Mouse (Mus musculus) CH12F3 (cell line): ENCODE measurements around the gene Zbtb8os.

ENCODE experiments used
- in situ Hi-C: fragments of 300-500 bp; cut with MboI; formaldehyde crosslinking; loops from 2 replicates; pipeline ENCODE4 v1.14.3; 2020; ENCODE audit warnings: low sequenced_read_pairs

The Zbtb8os gene

GRCm38 (mm10) chr4:129335216-129336074, at the start of gene Zbtb8os, which contains the start of gene Rbbp4:
TSS of gene Zbtb8os (plus strand) at chr4:129335695.
TSS of gene Rbbp4 (minus strand) at chr4:129335370.
- in situ Hi-C loops: no loop called here

DNA sequence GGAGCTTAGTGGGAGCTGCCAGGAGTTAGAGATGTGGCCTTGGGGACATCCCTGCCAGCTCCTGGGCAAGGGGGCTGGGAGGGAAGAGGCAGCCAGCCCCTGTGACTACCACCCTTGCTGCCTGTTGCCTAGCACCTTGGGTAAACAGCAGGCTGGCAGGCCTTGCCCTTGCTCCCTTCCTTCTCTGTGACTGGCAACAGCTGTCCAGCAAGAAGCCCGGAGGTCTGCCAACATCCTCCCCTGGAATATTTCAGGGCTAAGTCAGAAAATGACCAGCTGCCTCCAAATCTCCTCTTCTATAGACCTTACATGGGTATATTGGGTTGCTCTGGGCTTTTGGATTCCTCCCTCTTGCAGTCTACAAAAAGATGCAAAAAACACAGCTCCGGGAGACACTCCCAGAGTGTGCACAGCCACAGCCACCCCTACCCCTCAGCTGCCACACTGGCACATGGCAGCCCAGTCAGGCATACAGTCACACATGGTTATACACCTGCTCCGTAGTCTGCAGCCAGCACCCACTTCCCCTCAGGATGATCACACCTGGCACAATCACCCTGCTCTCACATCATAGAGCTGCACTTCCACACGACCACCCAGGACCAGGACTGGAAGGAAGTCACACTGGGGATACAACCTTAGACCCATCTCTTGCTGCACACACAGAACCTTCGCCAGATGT, 49.4 kb upstream of the Zbtb8os start:
- in situ Hi-C loops: no loop called here

- in situ Hi-C loops: no loop called here
Measured at GRCm38 (mm10) chr4:129286683-129287471, 48.6 kb upstream of the Zbtb8os start.

- in situ Hi-C loops: no loop called here
Measured at GRCm38 (mm10) chr4:129287472-129287981, 48.0 kb upstream of the Zbtb8os start, which contains the start of gene Sync. TSS of gene Sync (plus strand) at chr4:129287617.

- in situ Hi-C loops: no loop called here
Measured at GRCm38 (mm10) chr4:129288067-129288466, 47.4 kb upstream of the Zbtb8os start.

GRCm38 (mm10) chr4:129289671-129290070, 45.8 kb upstream of the Zbtb8os start:
- in situ Hi-C loops: no loop called here

DNA sequence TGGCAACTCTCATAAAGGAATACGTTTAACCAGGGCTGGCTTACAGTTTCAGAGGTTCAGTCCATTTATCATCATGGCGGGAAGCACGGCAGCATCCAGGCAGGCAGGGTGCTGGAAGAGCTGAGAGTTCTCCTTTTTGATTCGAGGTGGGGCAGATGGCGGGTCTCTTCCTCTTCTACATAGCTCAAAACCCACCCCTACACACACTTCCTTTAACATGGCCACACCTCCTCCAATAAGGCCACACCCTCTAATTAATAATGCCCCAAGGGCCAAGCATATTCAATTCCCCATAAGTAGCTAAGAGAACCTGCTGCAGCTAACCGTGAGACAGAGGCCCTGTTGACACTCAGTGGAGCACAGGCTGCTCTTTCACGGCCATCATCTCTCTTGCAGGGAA, 42.7 kb upstream of the Zbtb8os start:
- in situ Hi-C loops: no loop called here

- in situ Hi-C loops: no loop called here
Measured at GRCm38 (mm10) chr4:129293702-129294101, 41.8 kb upstream of the Zbtb8os start.

- in situ Hi-C loops: no loop called here
Measured at GRCm38 (mm10) chr4:129295188-129295587, 40.3 kb upstream of the Zbtb8os start.

GRCm38 (mm10) chr4:129296066-129296465, 39.4 kb upstream of the Zbtb8os start:
- in situ Hi-C loops: no loop called here

DNA sequence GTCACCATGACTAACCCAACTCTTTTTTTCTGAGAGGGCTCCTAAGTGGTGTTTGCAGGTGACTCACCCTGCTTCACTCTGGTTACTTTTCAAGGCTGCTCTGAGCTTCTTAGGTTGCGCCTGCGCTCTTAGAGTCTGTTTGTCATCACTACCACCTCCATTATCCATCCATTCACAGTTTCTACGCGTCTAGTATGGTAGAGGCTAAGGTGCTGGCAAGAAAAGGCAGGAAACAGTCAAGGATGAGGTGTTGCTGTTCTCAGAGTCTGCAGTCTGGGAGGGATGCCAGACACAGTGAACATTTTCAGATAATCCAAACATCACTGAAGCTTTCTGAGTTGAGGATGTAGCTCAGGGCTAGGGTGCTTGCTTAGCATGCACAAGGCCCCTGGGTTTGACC, 37.8 kb upstream of the Zbtb8os start:
- in situ Hi-C loops: no loop called here

- in situ Hi-C loops: no loop called here
Measured at GRCm38 (mm10) chr4:129299121-129299520, 36.4 kb upstream of the Zbtb8os start.

DNA sequence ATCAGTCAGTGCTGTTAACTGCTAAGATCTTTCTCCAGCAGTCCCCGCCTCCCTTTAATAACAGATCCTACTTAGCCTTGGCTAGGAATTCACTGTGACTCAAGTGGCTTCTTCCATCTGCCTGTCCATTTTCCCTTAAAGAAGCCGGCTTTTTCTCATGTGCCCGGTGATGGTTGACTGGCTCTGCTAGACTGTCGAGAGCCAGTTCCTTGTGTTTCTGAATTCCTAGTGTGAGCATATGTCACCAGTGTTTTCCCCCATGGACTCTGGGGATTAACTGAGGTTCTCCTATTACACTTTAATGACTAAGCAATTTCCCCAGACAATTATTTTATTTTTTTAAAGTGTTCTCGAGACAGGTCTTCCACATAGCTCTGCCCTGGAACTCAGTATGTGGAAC, 32.1 kb upstream of the Zbtb8os start:
- in situ Hi-C loops: no loop called here

- in situ Hi-C loops: no loop called here
Measured at GRCm38 (mm10) chr4:129303816-129304215, 31.7 kb upstream of the Zbtb8os start.

DNA sequence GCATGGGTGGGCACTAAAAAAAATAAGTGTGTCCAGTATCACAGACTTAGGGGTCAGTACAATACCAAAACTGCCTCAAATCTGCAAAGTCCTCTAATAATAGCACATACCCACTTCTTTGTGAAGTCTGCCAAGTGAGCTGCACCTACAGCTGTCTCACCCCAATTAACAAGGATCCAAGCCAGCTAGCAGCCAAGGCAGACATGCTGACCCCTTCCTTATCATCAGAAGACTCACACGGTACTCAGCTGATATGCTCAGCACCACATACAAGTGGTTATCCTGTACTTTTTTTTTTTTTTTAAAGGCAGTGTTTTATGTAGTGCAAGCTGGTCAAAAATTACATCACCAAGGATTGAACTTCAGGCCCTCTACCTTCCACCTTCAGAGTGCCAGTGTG, 31.2 kb upstream of the Zbtb8os start:
- in situ Hi-C loops: no loop called here

DNA sequence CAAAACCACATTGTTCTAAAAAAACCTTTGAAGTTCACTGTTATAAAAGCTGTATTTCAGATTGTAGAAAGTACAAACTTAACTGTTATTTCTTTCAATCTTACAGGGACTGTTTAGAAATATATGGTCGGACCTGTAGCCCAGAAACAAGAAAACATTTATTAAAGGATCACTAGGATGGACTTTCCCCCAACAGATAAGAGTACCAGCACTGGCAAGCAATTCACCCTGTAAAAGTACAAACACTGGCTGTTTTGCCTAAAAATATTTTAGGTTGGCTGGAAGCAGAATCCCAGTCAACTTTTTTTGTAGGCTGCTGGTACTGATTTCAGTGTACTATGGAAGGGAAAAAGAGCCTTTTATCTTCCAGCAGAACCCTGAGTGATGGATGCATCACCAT, 27.6 kb upstream of the Zbtb8os start:
- in situ Hi-C loops: no loop called here

GRCm38 (mm10) chr4:129313886-129314285, 21.6 kb upstream of the Zbtb8os start:
- in situ Hi-C loops: no loop called here

- in situ Hi-C loops: no loop called here
Measured at GRCm38 (mm10) chr4:129320876-129321275, 14.6 kb upstream of the Zbtb8os start.

DNA sequence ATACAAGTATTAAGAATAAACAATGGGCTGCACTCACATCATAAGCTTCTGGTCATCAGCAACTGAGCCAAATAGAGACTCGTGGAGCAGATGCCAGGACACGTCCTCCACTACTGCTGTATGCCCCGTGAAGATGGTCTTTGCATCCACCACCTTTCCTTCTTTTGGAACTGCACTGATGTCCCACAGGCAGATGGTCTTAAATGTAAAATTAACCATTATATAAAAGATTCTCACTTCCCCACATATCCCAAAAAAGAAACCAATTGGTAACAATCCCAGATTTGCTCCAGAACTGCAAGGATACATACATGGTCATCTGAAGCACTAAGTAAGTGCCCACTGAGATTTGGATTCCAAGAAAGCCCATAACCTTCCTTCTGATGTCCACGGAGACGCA, 13.5 kb upstream of the Zbtb8os start:
- in situ Hi-C loops: no loop called here

DNA sequence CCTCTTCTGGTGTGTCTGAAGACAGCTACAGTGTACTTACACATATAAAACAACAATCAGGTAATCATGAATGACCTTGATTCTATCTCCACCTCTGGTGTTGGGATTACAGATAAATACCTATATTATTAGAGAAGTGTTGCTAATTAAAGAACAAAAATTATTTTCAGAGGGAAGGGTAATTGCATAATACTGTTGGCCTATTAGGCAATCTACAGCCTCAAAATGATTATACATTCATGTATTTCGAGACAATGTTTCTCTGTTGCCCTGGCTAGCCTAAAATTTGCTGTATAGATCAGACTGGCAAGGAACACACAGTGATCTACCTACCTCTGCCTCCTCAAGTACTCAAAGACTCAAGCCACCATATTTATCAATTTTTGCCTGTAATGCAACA, 12.0 kb upstream of the Zbtb8os start:
- in situ Hi-C loops: no loop called here

GRCm38 (mm10) chr4:129324756-129325155, 10.7 kb upstream of the Zbtb8os start:
- in situ Hi-C loops: no loop called here
